Mouse (Mus musculus) forebrain, embryonic 11.5 days (tissue): ENCODE data around the gene Lcn6. TPM values are rescaled to one million over a fixed set of nuclear protein-coding genes. Genes with fewer than 3 reads are reported as not detected.
"Not testable (repeated sequence)": the region's sequence is repeated elsewhere in the genome, so short reads cannot be mapped to it uniquely, and the experiment has no call there.

Source experiments
- ATAC-seq: fragments of 200-750 bp; cut with Nextera tagmentation; replicated peaks from 2 replicates; pipeline ENCODE4 v1.8.0; 2017; ENCODE audit warnings: moderate TSS enrichment; ENCODE audit not compliant: low FRiP score
- DNase-seq: peaks from one replicate; pipeline ENCODE4 v3.0.0-alpha.2; 2017; ENCODE audit warnings: low spot score
- H3K27ac ChIP-seq: fragments of 300-500 bp; sonication (generic); 2 replicates; pipeline ENCODE4 v1.5.1; 2014; ENCODE audit warnings: low read depth, low read length
- H3K27me3 ChIP-seq: fragments of 300-500 bp; sonication (generic); 2 replicates; pipeline ENCODE4 v1.6.1; 2014; ENCODE audit warnings: mild to moderate bottlenecking, low read length, mixed read lengths; ENCODE audit not compliant: control insufficient read depth, insufficient read depth
- H3K36me3 ChIP-seq: fragments of 300-500 bp; sonication (generic); 2 replicates; pipeline ENCODE4 v1.6.1; 2014; ENCODE audit warnings: mild to moderate bottlenecking, low read length, moderate library complexity, mixed read lengths; ENCODE audit not compliant: control insufficient read depth, insufficient read depth
- H3K4me1 ChIP-seq: fragments of 300-500 bp; sonication (generic); replicated peaks from 2 replicates; pipeline ENCODE4 v1.6.1; 2014; ENCODE audit warnings: low read length, mixed read lengths; ENCODE audit not compliant: control insufficient read depth, insufficient read depth
- H3K4me2 ChIP-seq: fragments of 300-500 bp; sonication (generic); 2 replicates; pipeline ENCODE4 v1.6.1; 2014; ENCODE audit warnings: low read depth, mild to moderate bottlenecking, low read length, moderate library complexity, mixed read lengths; ENCODE audit not compliant: severe bottlenecking
- H3K4me3 ChIP-seq: fragments of 300-500 bp; sonication (generic); 2 replicates; pipeline ENCODE4 v1.5.1; 2014; ENCODE audit warnings: low read depth, low read length
- H3K9ac ChIP-seq: fragments of 300-500 bp; sonication (generic); 2 replicates; pipeline ENCODE4 v1.6.1; 2014; ENCODE audit warnings: low read length
- H3K9me3 ChIP-seq: fragments of 300-500 bp; sonication (generic); 2 replicates; pipeline ENCODE4 v1.6.1; 2016; ENCODE audit warnings: low read length, mixed read lengths; ENCODE audit not compliant: control insufficient read depth
- WGBS: fragments of 180-500 bp; shearing (Covaris S2); extraction: QIAGEN DNeasy Blood & Tissue Kit; methylation state at CpG from one replicate; pipeline ENCODE4 v1.1.7; 2014; 5-methylcytosine and 5-hydroxymethylcytosine counted together
- polyA plus RNA-seq: library from polyadenylated mRNA; unstranded; fragments of >200 nt; fragmentation: Nextera tagmentation; extraction: Ambion mirVana; gene quantifications from 2 replicates; pipeline ENCODE4 v1.2.1, GENCODE M21; 2014

Gene Lcn6
- polyA plus RNA-seq, 1 experiment from 2014 or later: not detected

- not testable (repeated sequence) for H3K4me2 ChIP-seq, H3K27me3 ChIP-seq, ATAC-seq, H3K4me3 ChIP-seq, H3K27ac ChIP-seq, H3K9me3 ChIP-seq, DNase-seq, H3K4me1 ChIP-seq, H3K9ac ChIP-seq, H3K36me3 ChIP-seq
- WGBS: 100% methylated on average over 1 of the region's 1 CpGs
Measured at GRCm38 (mm10) chr2:25709056-25709455, 32.5 kb downstream of the Lcn6 start.

GRCm38 (mm10) chr2:25709791-25710190 lies 33.2 kb downstream of the Lcn6 start:
- H3K27ac ChIP-seq, H3K9me3 ChIP-seq, H3K9ac ChIP-seq, ATAC-seq, H3K4me3 ChIP-seq, H3K27me3 ChIP-seq, H3K4me1 ChIP-seq, H3K4me2 ChIP-seq, H3K36me3 ChIP-seq, DNase-seq: not testable (repeated sequence)
- WGBS: 82% methylated on average over 2 of the region's 2 CpGs

- not testable (repeated sequence) for DNase-seq, H3K4me2 ChIP-seq, H3K27ac ChIP-seq, H3K9me3 ChIP-seq, H3K9ac ChIP-seq, ATAC-seq, H3K36me3 ChIP-seq, H3K4me3 ChIP-seq, H3K4me1 ChIP-seq, H3K27me3 ChIP-seq
- WGBS: 32% methylated on average over 3 of the region's 3 CpGs
Measured at GRCm38 (mm10) chr2:25711641-25712040, 35.1 kb downstream of the Lcn6 start.

GRCm38 (mm10) chr2:25717222-25717621 lies 40.6 kb downstream of the Lcn6 start:
- H3K27ac ChIP-seq: no peak overlapping the region
- H3K9me3 ChIP-seq: no peaks in the 10 kb centered on the region
- no peaks in the 10 kb centered on the region for H3K36me3 ChIP-seq
- H3K27me3 ChIP-seq: no peaks in the 10 kb centered on the region
- H3K4me2 ChIP-seq: no peak overlapping the region
- DNase-seq (no peak), ATAC-seq (no peak)
- no peaks in the 10 kb centered on the region for H3K4me1 ChIP-seq
- H3K4me3 ChIP-seq: no peak overlapping the region
- no peak overlapping the region for H3K9ac ChIP-seq

Other genes with a start within 250 kb of the Lcn6 start
- 9.9 and 10.2 TPM in 2 replicates for gene Abca2, start 248.1 kb upstream of the Lcn6 start, polyA plus RNA-seq
- gene Clic3, start 219.9 kb upstream of the Lcn6 start, polyA plus RNA-seq: 0.61 and 0.77 TPM in 2 replicates
- gene Paxx, start 215.7 kb upstream of the Lcn6 start, polyA plus RNA-seq: 22.9 and 24.2 TPM in 2 replicates
- gene Ptgds, start 206.7 kb upstream of the Lcn6 start, polyA plus RNA-seq: 0.69 and 0.73 TPM in 2 replicates
- gene Lcn12, start 182.9 kb upstream of the Lcn6 start, polyA plus RNA-seq: not detected in 2 replicates
- gene Fbxw5, start 176.0 kb upstream of the Lcn6 start, polyA plus RNA-seq: 96.1 and 102 TPM in 2 replicates
- gene C8g, start 175.1 kb upstream of the Lcn6 start, polyA plus RNA-seq: 5.5 and 5.9 TPM in 2 replicates
- gene Traf2, start 129.8 kb upstream of the Lcn6 start, polyA plus RNA-seq: 37.2 and 40.1 TPM in 2 replicates
- gene Edf1, start 118.9 kb upstream of the Lcn6 start, polyA plus RNA-seq: 353 and 371 TPM in 2 replicates
- gene Mamdc4, start 101.9 kb upstream of the Lcn6 start, polyA plus RNA-seq: 1.3 and 5.0 TPM in 2 replicates
- gene Phpt1, start 101.6 kb upstream of the Lcn6 start, polyA plus RNA-seq: 144 and 164 TPM in 2 replicates
- 0.28 and 0.69 TPM in 2 replicates for gene Ajm1, start 95.0 kb upstream of the Lcn6 start, polyA plus RNA-seq
- gene Rabl6, start 68.3 kb upstream of the Lcn6 start, polyA plus RNA-seq: 77.1 and 81.5 TPM in 2 replicates
- 0.13 and 0.21 TPM in 2 replicates for gene Ccdc183, start 59.1 kb upstream of the Lcn6 start, polyA plus RNA-seq
- gene Tmem141, start 54.8 kb upstream of the Lcn6 start, polyA plus RNA-seq: 12.6 and 17.9 TPM in 2 replicates
- 0.95 and 0.97 TPM in 2 replicates for gene Fcna, start 48.8 kb upstream of the Lcn6 start, polyA plus RNA-seq
- gene Lcn8, start 23.7 kb upstream of the Lcn6 start, polyA plus RNA-seq: not detected in 2 replicates
- gene Lcn5, start 18.8 kb upstream of the Lcn6 start, polyA plus RNA-seq: not detected in 2 replicates
- not detected in 2 replicates for gene Lcn10, start 5.9 kb downstream of the Lcn6 start, polyA plus RNA-seq
- gene Obp2a, start 23.3 kb downstream of the Lcn6 start, polyA plus RNA-seq: not detected in 2 replicates
- 68.5 and 71.2 TPM in 2 replicates for gene Bmyc, start 30.0 kb downstream of the Lcn6 start, polyA plus RNA-seq
- not detected in 2 replicates for gene Obp2b, start 60.2 kb downstream of the Lcn6 start, polyA plus RNA-seq
- gene Lcn3, start 88.8 kb downstream of the Lcn6 start, polyA plus RNA-seq: not detected in 2 replicates
- not detected in 2 replicates for gene Lcn11, start 100.2 kb downstream of the Lcn6 start, polyA plus RNA-seq
- not detected in 2 replicates for gene Gm13539, start 105.5 kb downstream of the Lcn6 start, polyA plus RNA-seq
- gene Glt6d1, start 139.1 kb downstream of the Lcn6 start, polyA plus RNA-seq: not detected in 2 replicates
- gene Lcn9, start 146.4 kb downstream of the Lcn6 start, polyA plus RNA-seq: not detected in 2 replicates
- not detected in 2 replicates for gene Sohlh1, start 170.5 kb downstream of the Lcn6 start, polyA plus RNA-seq
- gene Kcnt1, start 186.9 kb downstream of the Lcn6 start, polyA plus RNA-seq: 0.53 and 1.0 TPM in 2 replicates